Mouse (Mus musculus): ENCODE results near the gene Dhrs9.
"Not testable (repeated sequence)": the region's sequence is repeated elsewhere in the genome, so short reads cannot be mapped to it uniquely, and the experiment has no call there.

Gene Dhrs9

GRCm38 (mm10) chr2:69380281-69380680 lies at the start of gene Dhrs9:
Gene Dhrs9, plus strand, starts transcription at chr2:69380445.
- peak in 1 of 2 experiments; percentile 5 for DNase-seq

- DNase-seq = not testable (repeated sequence)
These were observed 48.7 kb upstream of the Dhrs9 start for GRCm38 (mm10) chr2:69331523-69331922.

DNA sequence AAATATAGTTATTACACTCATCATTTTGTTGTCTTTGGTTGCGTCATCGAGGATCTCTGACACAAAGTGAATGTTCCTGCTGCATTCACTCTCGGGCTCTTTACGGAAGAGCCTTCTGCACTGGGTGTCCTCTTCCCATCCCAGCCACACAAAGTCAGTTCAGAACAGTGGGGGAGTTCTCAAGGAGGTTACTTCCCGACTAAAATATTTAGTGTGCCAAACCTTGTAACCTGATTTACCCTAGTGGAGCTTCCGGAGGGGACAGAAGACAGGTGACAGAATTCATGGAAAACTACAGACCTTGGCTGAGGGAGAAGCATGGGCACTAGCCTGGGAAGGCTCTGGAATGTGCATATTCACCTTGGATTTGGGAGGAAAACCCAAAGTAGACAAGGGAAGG lies 38.7 kb upstream of the Dhrs9 start:
- no peak for DNase-seq

GRCm38 (mm10) chr2:69342496-69343221 lies 37.6 kb upstream of the Dhrs9 start, which contains the start of gene Abcb11:
Gene Abcb11, minus strand, starts transcription at chr2:69342616.
- DNase-seq = no peak

- DNase-seq = not testable (repeated sequence)
These were observed 24.8 kb upstream of the Dhrs9 start for GRCm38 (mm10) chr2:69355402-69355801.

DNA sequence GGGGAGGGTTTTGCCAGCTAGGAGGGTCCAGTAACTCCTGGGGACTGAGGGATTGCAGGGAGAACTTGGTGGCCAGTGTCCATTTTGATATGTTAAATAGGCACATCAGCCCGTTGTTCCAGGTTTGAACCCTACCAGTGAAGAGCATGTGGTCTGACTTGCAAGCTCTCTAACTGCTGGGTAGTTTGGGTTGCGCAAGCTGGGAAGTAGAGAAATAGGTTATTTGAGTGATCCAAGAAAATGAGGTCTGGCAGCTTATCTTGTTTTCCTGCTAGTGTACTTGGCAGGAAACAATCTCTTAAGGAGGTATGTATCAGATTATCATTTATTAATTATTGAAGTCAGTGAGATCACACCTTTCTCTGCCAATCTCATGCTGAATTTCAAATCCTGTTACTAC lies 15.4 kb upstream of the Dhrs9 start:
- no peak for DNase-seq

- no peak for DNase-seq
These were observed 15.0 kb upstream of the Dhrs9 start for GRCm38 (mm10) chr2:69365275-69365674.

DNA sequence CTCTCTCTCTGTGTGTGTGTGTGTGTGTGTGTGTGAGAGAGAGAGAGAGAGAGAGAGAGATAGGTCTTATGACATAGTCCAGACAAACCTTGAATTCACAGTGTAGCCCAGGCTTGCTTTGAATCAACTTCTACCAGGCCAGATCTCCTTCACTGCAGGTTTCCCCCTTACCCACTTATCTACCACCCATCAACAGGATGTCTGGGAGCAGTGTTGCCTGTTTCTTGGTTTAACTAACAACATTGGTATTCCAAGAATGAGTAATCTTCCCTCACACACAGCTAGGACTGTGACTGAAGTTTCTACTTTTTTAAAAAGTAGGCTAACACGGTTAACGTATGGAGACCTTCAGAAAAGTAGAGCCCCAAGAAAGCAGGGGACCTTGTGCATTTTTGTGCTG lies 3.5 kb upstream of the Dhrs9 start:
- no peak for DNase-seq

DNA sequence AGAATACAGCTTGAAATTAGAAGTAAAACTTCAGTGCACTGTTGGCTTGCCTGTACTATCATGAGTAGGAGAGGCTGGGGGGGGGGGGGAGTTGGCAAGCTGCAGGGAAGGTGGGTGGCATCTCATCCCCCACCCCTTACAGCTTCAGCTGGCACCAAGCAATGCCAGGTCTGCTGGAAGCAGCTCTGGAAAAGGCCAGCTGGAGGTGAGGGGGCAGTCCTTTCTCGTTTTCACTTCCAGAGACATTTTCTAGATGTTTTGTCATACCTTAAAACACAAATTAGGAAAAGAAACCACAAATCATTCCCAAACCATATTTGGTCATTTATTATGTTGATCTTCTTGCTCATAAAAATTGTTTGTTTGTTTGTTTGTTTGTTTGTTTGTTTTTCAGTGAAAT lies 444 bp upstream of the Dhrs9 start:
- DNase-seq = no peak

- peak in 1 of 2 experiments; percentile 4 for DNase-seq
These were observed 1.5 kb downstream of the Dhrs9 start for GRCm38 (mm10) chr2:69381740-69382139.

- no peak for DNase-seq
These were observed 2.6 kb downstream of the Dhrs9 start for GRCm38 (mm10) chr2:69382838-69383237.

GRCm38 (mm10) chr2:69386118-69386871 lies 6.0 kb downstream of the Dhrs9 start:
- DNase-seq = no peak

- DNase-seq = no peak
These were observed 13.7 kb downstream of the Dhrs9 start for GRCm38 (mm10) chr2:69393947-69394346.

DNA sequence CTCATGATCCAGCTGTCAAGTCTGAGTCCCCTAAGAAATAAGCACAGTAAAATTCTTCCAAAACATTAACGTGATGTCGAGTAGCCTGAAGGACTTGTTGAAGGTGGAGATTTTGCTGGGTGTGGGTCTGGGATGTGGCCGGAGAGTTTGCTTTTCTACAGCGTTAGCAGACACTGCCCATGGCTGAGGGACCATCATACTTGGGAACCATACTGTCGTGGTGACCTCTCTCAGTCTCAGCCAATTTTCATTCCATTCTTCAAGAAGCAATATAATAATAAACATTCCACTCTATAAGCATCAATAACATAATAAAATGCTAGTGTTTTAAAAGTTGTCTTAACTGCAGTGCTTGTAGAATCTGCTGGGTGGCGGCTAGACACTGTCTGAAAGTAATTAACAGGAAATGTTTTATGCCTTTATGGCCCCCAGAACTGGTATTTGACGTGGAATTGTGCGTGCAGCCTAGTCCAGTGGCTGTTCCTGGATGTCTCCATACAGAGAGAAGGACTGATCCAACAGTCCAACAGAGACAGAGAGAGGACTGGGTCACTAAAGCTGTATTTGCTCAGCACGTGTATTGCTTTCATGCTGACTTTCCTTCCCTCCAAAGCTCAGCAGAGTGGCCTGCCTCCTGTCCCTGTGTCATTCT lies 15.5 kb downstream of the Dhrs9 start:
- DNase-seq = no peak

- no peak for DNase-seq
These were observed 16.7 kb downstream of the Dhrs9 start for GRCm38 (mm10) chr2:69396760-69397435.

DNA sequence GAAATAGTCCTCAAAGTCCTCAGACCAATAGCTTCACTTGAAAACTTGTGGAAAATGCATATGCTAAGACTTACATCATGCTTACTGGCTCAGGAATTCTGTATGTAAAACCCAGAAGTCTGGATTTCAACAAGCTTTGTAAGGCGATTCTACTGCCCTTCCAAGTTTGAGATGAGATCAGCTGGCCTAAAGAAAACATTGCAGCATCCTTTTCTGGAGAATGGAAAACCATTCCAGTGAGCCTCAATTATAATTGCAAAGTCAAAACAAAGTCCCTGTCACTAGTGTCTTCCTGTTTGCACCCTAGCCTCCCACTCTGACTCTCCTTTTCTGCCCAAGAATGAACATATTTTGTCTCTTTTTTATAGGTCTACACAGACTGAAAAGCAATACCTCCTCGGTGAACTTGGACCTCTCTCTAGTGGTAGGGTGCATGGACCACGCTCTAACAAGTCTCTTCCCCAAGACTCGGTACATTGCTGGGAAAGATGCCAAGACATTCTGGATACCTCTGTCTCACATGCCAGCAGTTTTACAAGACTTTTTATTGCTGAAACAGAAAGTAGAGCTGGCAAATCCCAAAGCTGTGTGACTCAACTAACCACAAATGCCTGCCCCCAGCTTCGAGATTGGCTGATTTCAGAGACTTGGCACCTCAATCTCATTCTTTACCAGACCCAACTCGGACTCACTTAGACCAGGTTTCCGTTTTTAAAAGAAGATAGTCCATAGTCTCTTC lies 20.8 kb downstream of the Dhrs9 start:
- DNase-seq = no peak

- no peak for DNase-seq
These were observed 21.6 kb downstream of the Dhrs9 start for GRCm38 (mm10) chr2:69401891-69402290.

DNA sequence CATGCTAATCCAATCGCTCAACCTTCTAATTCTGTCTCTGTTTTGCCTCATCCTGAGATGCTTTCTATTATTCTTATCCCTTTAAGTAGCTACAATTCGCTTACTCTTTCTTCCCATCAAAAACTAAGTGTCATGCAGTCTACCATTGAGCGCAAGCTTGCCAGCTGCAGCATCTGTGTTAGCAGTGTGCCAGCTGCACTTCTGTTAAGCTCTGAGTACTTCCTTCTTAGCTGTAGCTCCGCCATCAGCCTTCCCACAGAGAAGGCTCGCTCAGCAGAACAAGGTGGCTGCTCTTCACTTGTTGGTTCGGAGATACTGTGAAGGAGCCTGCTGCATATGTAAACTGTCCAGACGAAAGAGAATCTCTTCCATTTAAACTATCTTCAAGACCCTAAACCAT lies 22.1 kb downstream of the Dhrs9 start:
- no peak for DNase-seq

- no peak for DNase-seq
These were observed 25.4 kb downstream of the Dhrs9 start for GRCm38 (mm10) chr2:69405692-69406091.

DNA sequence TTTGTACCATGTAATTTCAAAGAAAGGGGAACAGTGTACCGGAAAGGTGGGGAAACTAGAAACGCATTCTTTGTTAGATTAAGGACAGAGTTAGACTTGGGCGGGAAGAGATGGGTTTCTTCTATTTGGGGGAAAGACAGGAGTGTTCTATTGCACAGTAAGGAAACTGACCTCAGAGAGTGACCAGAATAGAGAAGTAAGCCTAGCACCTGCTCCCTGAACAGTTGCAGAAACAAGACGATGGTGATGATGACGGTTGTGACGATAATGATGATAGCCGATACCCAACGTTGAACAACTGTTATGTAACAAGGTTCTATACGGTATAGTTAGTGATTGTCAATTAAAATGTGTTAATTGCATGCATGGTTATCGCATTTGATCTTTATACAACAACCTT lies 34.3 kb downstream of the Dhrs9 start:
- DNase-seq = no peak

DNA sequence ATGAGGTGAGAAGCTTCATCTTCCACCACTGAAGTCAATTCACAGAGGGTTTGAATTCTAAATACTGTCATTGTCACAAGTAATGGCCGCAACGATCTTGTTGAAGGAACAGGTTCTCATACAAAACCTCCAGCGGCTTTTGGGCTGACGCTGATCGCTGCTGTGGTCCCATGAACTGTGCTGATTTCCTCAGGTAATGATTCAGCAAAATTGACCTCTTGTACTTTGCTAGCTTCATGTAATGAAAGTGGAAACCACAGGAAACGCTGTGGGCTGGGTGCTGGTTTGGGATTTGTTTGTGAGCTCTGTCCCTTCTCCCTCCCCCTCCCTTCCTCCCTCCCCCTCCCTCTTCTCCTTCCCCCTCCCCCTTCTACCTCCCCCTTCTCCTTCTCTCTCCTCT lies 34.8 kb downstream of the Dhrs9 start:
- no peak for DNase-seq

- DNase-seq = no peak
These were observed 38.1 kb downstream of the Dhrs9 start for GRCm38 (mm10) chr2:69418294-69418881.
